Mouse (Mus musculus) bone marrow macrophage, adult 2 months (primary cell): Measurements from ENCODE around the gene Gm10229. TPM values are rescaled to one million over a fixed set of nuclear protein-coding genes. Genes with fewer than 3 reads are reported as not detected.
"Not testable (repeated sequence)": the region's sequence is repeated elsewhere in the genome, so short reads cannot be mapped to it uniquely, and the experiment has no call there.

Source experiments
- H3K27ac ChIP-seq: 2 replicates; pipeline ENCODE4 v1.5.1; 2012; ENCODE audit warnings: low read depth, low read length; ENCODE audit not compliant: insufficient read depth
- H3K4me1 ChIP-seq: 2 replicates; pipeline ENCODE4 v1.6.1; 2012; ENCODE audit warnings: low read length; ENCODE audit not compliant: control insufficient read depth, insufficient read depth
- H3K4me3 ChIP-seq: 2 replicates; pipeline ENCODE4 v1.5.1; 2012; ENCODE audit warnings: mild to moderate bottlenecking, low read length, moderate library complexity; ENCODE audit not compliant: insufficient read depth
- CTCF ChIP-seq: IDR thresholded peaks from 2 replicates; pipeline ENCODE4 v1.5.1; 2012; ENCODE audit warnings: low read depth, mild to moderate bottlenecking, low read length, moderate library complexity
- POLR2A ChIP-seq: IDR thresholded peaks from 2 replicates; pipeline ENCODE4 v1.6.1; 2012; ENCODE audit warnings: mild to moderate bottlenecking, low read depth, low read length, borderline replicate concordance
- polyA plus RNA-seq: library from polyadenylated mRNA; stranded (reverse); fragments of >200 nt; gene quantifications from 2 replicates; pipeline ENCODE4 v1.2.4, GENCODE M21; 2012; ENCODE audit not compliant: missing spikeins, insufficient read depth, insufficient read length

The Gm10229 gene
- not detected in 2 replicates for polyA plus RNA-seq

DNA sequence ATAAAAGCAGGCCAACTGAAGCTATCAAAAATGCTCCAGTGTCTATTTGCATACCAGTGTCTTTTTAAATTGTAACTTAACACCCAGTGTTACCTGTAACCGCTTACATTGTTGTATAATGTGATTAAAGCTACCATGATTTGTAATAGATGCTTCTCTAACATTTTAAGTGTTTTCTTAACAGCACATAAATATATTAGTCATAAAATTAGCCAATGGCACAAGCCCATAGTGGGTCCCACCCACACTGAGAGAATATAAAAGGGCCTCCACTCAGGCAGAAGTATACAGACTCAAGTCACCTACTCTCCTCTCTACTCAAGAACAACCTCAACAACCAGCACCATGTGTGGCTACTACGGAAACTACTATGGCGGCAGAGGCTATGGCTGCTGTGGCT, at the start of gene Gm10229:
Gene Gm10229, plus strand, starts transcription at position 301 of the 400 bp plus-strand sequence.
- H3K4me1 ChIP-seq, H3K27ac ChIP-seq, H3K4me3 ChIP-seq: not testable (repeated sequence)

DNA sequence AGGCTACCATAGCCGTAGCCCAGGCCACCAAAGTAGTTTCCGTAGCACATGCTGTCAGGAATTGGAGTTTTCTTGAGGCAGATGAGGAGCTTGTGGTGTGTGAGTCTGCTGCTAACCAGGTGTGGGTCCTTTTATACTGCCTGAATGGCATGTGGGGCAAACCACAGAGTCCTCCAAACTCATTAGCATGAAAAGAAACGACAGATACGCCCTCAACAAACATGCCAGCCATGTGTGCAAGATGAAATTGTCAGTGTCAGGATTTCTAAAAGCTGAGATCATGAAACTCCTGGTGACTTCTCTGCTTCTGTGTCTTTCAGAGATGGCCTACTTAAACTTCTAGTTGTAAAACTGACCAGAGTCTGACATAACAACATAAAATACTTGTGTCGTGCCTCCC, 4.4 kb upstream of the Gm10229 start, which contains the start of gene Krtap22-2:
Gene Krtap22-2, minus strand, starts transcription at position 101 of the 400 bp plus-strand sequence.
- H3K4me1 ChIP-seq: no peaks in the 10 kb centered on the region
- no peak within 1 kb of the TSS for H3K27ac ChIP-seq
- TF ChIP-seq POLR2A: no peak
- TF ChIP-seq CTCF: no peak
- no peak within 1 kb of the TSS for H3K4me3 ChIP-seq

DNA sequence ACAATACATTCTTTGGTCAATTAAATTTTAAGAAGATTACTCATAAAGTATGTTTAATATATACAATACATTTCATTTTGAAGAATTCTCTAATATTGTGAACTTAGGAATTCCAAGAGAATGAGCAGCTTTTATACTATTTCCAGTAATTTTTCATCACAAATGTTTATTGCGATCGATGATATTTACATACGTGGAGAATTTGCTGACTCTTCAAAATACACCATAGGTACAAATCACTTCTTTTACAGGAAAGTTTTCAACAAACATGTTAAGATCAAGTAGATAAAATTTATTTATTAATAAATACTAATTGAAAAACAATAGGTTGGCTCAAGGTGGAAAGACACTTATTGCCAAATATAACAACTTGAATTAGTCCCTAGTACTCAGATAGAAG, 1.1 kb upstream of the Gm10229 start:
- TF ChIP-seq CTCF: no peak
- no peak for TF ChIP-seq POLR2A
- Histone ChIP-seq H3K27ac (no peak overlapping the region), H3K4me1 (no peaks in the 10 kb centered on the region), H3K4me3 (no peak overlapping the region)

DNA sequence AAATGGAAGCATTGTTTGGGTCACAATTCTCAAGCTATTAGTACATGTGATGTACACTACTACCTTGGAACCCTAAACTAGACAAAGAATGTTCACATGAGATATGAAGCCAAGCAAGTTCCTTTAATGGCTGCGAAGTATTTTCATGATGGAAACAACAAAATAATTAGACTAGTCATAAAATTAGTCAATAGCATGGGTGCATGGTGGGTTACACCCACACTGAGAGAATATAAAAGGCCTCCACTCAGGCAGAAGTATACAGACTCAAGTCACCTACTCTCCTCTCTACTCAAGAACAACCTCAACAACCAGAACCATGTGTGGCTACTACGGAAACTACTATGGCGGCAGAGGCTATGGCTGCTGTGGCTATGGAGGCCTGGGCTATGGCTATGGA, 16.3 kb downstream of the Gm10229 start, which contains the start of gene Krtap6-1:
Gene Krtap6-1, plus strand, starts transcription at position 301 of the 400 bp plus-strand sequence.
- not testable (repeated sequence) for H3K27ac ChIP-seq, H3K4me3 ChIP-seq, H3K4me1 ChIP-seq

DNA sequence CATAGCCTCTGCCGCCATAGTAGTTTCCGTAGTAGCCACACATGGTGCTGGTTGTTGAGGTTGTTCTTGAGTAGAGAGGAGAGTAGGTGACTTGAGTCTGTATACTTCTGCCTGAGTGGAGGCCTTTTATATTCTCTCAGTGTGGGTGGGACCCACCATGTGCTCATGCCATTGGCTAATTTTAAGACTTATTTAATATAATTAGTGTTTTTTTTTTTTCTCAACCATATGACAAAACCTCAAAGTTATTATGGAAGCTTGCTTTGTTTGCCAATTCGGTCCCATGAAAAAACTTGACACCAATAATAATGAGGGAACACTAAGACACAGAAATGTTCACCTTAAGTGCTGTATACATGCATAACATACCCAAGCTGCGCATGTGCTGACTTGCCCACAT, 26.3 kb downstream of the Gm10229 start, which contains the start of gene Gm10228:
Gene Gm10228, minus strand, starts transcription at position 101 of the 400 bp plus-strand sequence.
- not testable (repeated sequence) for H3K4me1 ChIP-seq, H3K4me3 ChIP-seq, H3K27ac ChIP-seq

DNA sequence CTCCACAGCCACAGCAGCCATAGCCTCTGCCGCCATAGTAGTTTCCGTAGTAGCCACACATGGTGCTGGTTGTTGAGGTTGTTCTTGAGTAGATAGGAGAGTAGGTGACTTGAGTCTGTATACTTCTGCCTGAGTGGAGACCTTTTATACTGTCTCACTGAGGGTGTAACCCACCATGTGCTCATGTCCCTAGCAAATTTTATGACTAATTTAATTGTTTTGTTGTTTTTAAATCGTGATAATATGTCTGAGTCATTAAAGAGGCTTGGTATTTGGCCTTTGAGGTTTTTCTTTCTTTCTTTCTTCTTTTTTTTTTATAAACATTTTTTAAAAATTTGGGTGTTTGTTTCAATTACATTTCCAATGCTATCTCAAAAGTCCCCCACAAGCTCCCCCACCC, 32.7 kb downstream of the Gm10229 start, which contains the start of gene Krtap6-5:
Gene Krtap6-5, minus strand, starts transcription at position 101 of the 400 bp plus-strand sequence.
- no peaks in the 10 kb centered on the region for H3K4me1 ChIP-seq
- H3K27ac ChIP-seq: no peak within 1 kb of the TSS
- TF ChIP-seq POLR2A (no peak), CTCF (no peak)
- H3K4me3 ChIP-seq: no peak within 1 kb of the TSS

DNA sequence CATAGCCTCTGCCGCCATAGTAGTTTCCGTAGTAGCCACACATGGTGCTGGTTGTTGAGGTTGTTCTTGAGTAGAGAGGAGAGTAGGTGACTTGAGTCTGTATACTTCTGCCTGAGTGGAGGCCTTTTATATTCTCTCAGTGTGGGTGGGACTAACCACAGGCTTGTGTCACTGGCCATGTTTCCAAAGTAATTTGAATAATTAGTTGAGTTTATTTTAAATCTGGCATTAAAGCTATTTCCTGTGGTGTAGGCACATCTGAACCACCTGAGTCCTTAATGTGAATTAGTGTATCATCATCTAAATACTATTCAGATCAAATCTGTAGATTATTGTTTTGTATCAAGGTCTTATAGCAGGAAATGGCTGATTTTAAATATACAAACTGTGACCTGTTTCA, 48.8 kb downstream of the Gm10229 start, which contains the start of gene 1110025L11Rik:
Gene 1110025L11Rik, minus strand, starts transcription at position 101 of the 400 bp plus-strand sequence.
- H3K4me3 ChIP-seq, H3K4me1 ChIP-seq, H3K27ac ChIP-seq: not testable (repeated sequence)

Other genes with a start within 250 kb of the Gm10229 start
- gene 2310057N15Rik, start 241.1 kb upstream of the Gm10229 start, polyA plus RNA-seq: not detected in 2 replicates
- not detected in 2 replicates for gene Gm5965, start 237.4 kb upstream of the Gm10229 start, polyA plus RNA-seq
- gene Gm20741, start 203.1 kb upstream of the Gm10229 start, polyA plus RNA-seq: not detected in 2 replicates
- not detected in 2 replicates for gene Krtap15, start 195.1 kb upstream of the Gm10229 start, polyA plus RNA-seq
- not detected in 2 replicates for gene Krtap14, start 189.1 kb upstream of the Gm10229 start, polyA plus RNA-seq
- gene Krtap19-1, start 145.9 kb upstream of the Gm10229 start, polyA plus RNA-seq: not detected in 2 replicates
- not detected in 2 replicates for gene Krtap19-2, start 141.0 kb upstream of the Gm10229 start, polyA plus RNA-seq
- gene Krtap19-3, start 137.2 kb upstream of the Gm10229 start, polyA plus RNA-seq: not detected in 2 replicates
- gene Krtap19-4, start 130.2 kb upstream of the Gm10229 start, polyA plus RNA-seq: not detected in 2 replicates
- gene Krtap19-5, start 118.8 kb upstream of the Gm10229 start, polyA plus RNA-seq: not detected in 2 replicates
- gene Krtap19-9b, start 83.0 kb upstream of the Gm10229 start, polyA plus RNA-seq: not detected in 2 replicates
- gene Krtap16-3, start 52.4 kb upstream of the Gm10229 start, polyA plus RNA-seq: not detected in 2 replicates
- not detected in 2 replicates for gene Krtap22-2, start 4.5 kb upstream of the Gm10229 start, polyA plus RNA-seq
- not detected in 2 replicates for gene Krtap6-1, start 16.4 kb downstream of the Gm10229 start, polyA plus RNA-seq
- not detected in 2 replicates for gene Gm10228, start 26.2 kb downstream of the Gm10229 start, polyA plus RNA-seq
- not detected in 2 replicates for gene Krtap6-5, start 32.6 kb downstream of the Gm10229 start, polyA plus RNA-seq
- gene 1110025L11Rik, start 48.7 kb downstream of the Gm10229 start, polyA plus RNA-seq: not detected in 2 replicates
- gene Krtap6-3, start 68.7 kb downstream of the Gm10229 start, polyA plus RNA-seq: not detected in 2 replicates
- gene Gm6358, start 125.6 kb downstream of the Gm10229 start, polyA plus RNA-seq: not detected in 2 replicates
- not detected in 2 replicates for gene Gm10061, start 135.8 kb downstream of the Gm10229 start, polyA plus RNA-seq
- gene Gm9789, start 142.7 kb downstream of the Gm10229 start, polyA plus RNA-seq: not detected in 2 replicates
- not detected in 2 replicates for gene Gm7735, start 154.2 kb downstream of the Gm10229 start, polyA plus RNA-seq
- not detected in 2 replicates for gene 1110057P08Rik, start 159.5 kb downstream of the Gm10229 start, polyA plus RNA-seq
- gene Krtap20-2, start 190.6 kb downstream of the Gm10229 start, polyA plus RNA-seq: not detected in 2 replicates